Mouse (Mus musculus) myocyte (in vitro differentiated cells): ENCODE results near the gene Serpina3g. TPM values are rescaled to one million over a fixed set of nuclear protein-coding genes. Genes with fewer than 3 reads are reported as not detected.

ENCODE experiments used
- H3K27me3 ChIP-seq: one replicate; pipeline ENCODE4 v1.6.1; 2011; ENCODE audit not compliant: control insufficient read depth, insufficient read depth, insufficient read length
- H3K36me3 ChIP-seq: one replicate; pipeline ENCODE4 v1.6.1; 2011; ENCODE audit not compliant: control insufficient read depth, insufficient read depth
- H3K4me2 ChIP-seq: one replicate; pipeline ENCODE4 v1.6.1; 2011; ENCODE audit warnings: low read depth, control low read depth
- H3K4me3 ChIP-seq: one replicate; pipeline ENCODE4 v1.5.1; 2011; ENCODE audit warnings: mild to moderate bottlenecking, control low read depth, moderate library complexity
- H3K79me2 ChIP-seq: one replicate; pipeline ENCODE4 v1.6.1; 2011; ENCODE audit not compliant: control insufficient read depth, insufficient read depth
- H3ac ChIP-seq: one replicate; pipeline ENCODE4 v1.6.1; 2011; ENCODE audit not compliant: control insufficient read depth, insufficient read length
- CEBPB ChIP-seq: IDR thresholded peaks from 2 replicates; pipeline ENCODE4 v1.6.1; 2011; ENCODE audit warnings: mild to moderate bottlenecking, moderate library complexity; ENCODE audit not compliant: poor library complexity, insufficient read depth, severe bottlenecking
- E2F4 ChIP-seq: IDR thresholded peaks from one replicate; pipeline ENCODE4 v1.6.1; 2011; ENCODE audit warnings: mild to moderate bottlenecking, control low read depth, moderate library complexity; ENCODE audit not compliant: insufficient read depth
- MAX ChIP-seq: IDR thresholded peaks from one replicate; pipeline ENCODE4 v1.6.1; 2011; ENCODE audit warnings: low read depth, mild to moderate bottlenecking, control low read depth
- MYOD1 ChIP-seq, 3 experiments: IDR thresholded peaks; one replicate each; pipeline ENCODE4 v1.6.1; 2011; ENCODE audit warnings: control low read depth in 2 of 3, low read depth in 2 of 3, mild to moderate bottlenecking in 2 of 3, moderate library complexity in 1 of 3; ENCODE audit not compliant: insufficient read length in 2 of 3, control insufficient read depth in 1 of 3
- MYOG ChIP-seq, 3 experiments: IDR thresholded peaks; one replicate each; pipeline ENCODE4 v1.6.1; 2011; ENCODE audit warnings: control low read depth in 2 of 3, low read depth in 2 of 3, mild to moderate bottlenecking in 2 of 3; ENCODE audit not compliant: insufficient read length in 2 of 3, control insufficient read depth in 1 of 3, insufficient read depth in 1 of 3
- POLR2A ChIP-seq: IDR thresholded peaks from one replicate; pipeline ENCODE4 v1.6.1; 2011; ENCODE audit warnings: low read depth, mild to moderate bottlenecking, control low read depth, moderate library complexity; ENCODE audit not compliant: insufficient read length
- POLR2AphosphoS2 ChIP-seq: IDR thresholded peaks from one replicate; pipeline ENCODE4 v1.6.1; 2011; ENCODE audit warnings: low read depth, control low read depth; ENCODE audit not compliant: insufficient read length
- REST ChIP-seq: IDR thresholded peaks from one replicate; pipeline ENCODE4 v1.6.1; 2011; ENCODE audit warnings: mild to moderate bottlenecking, control low read depth, moderate library complexity; ENCODE audit not compliant: insufficient read depth, insufficient read length
- SRF ChIP-seq: IDR thresholded peaks from one replicate; pipeline ENCODE4 v1.6.1; 2011; ENCODE audit warnings: low read depth; ENCODE audit not compliant: control insufficient read depth, insufficient read length
- TCF12 ChIP-seq: IDR thresholded peaks from one replicate; pipeline ENCODE4 v1.6.1; 2011; ENCODE audit warnings: mild to moderate bottlenecking, control low read depth; ENCODE audit not compliant: poor library complexity, insufficient read depth, severe bottlenecking
- TCF3 ChIP-seq: IDR thresholded peaks from one replicate; pipeline ENCODE4 v1.6.1; 2011; ENCODE audit warnings: low read depth, control low read depth; ENCODE audit not compliant: insufficient read length
- USF1 ChIP-seq: IDR thresholded peaks from one replicate; pipeline ENCODE4 v1.6.1; 2011; ENCODE audit warnings: low read depth, mild to moderate bottlenecking, control low read depth, moderate library complexity
- polyA plus RNA-seq: library from polyadenylated mRNA; unstranded; fragments of >200 nt; fragmentation: generic; extraction: Trizol; gene quantifications from one replicate; pipeline ENCODE4 v1.2.1, GENCODE M21; 2012; ENCODE audit warnings: missing spikeins

Gene Serpina3g
- polyA plus RNA-seq, 1 experiment = 0.05 TPM

- Histone ChIP-seq H3K79me2 (no peaks in the 10 kb centered on the region), H3K4me2 (no peak overlapping the region), H3K27me3 (no peaks in the 10 kb centered on the region), H3ac (no peak overlapping the region), H3K4me3 (no peak overlapping the region), H3K36me3 (no peaks in the 10 kb centered on the region)
- TF ChIP-seq MYOG (IDR thresholded peaks at IDR 0.05; ENCODE audit: control insufficient read depth in 1 of 3, insufficient read depth in 1 of 3, insufficient read length in 2 of 3, low read depth in 2 of 3) (no peak), POLR2AphosphoS2 (no peak), POLR2A (no peak), SRF (no peak), MYOD1 (IDR thresholded peaks at IDR 0.05; ENCODE audit: control insufficient read depth in 1 of 3, insufficient read length in 2 of 3, low read depth in 2 of 3) (no peak), MAX (no peak), USF1 (no peak), TCF12 (no peak), CEBPB (no peak), REST (no peak), TCF3 (no peak), E2F4 (no peak)
These were observed 22.2 kb upstream of the Serpina3g start for GRCm38 (mm10) chr12:104213689-104214444.

- no peak for TF ChIP-seq REST
- Histone ChIP-seq H3ac (no peak within 1 kb of the TSS), H3K27me3 (no peaks in the 10 kb centered on the region), H3K36me3 (no peaks in the 10 kb centered on the region), H3K79me2 (no peaks in the 10 kb centered on the region), H3K4me3 (no peak within 1 kb of the TSS), H3K4me2 (no peak within 1 kb of the TSS)
These were observed 21.6 kb upstream of the Serpina3g start, which contains the start of gene Serpina3f for GRCm38 (mm10) chr12:104214445-104214753. Serpina3f (plus strand) TSS chr12:104214544.

GRCm38 (mm10) chr12:104215249-104215648, 20.8 kb upstream of the Serpina3g start:
- Histone ChIP-seq H3K36me3 (no peaks in the 10 kb centered on the region), H3K4me2 (no peak overlapping the region), H3ac (no peak overlapping the region), H3K4me3 (no peak overlapping the region), H3K27me3 (no peaks in the 10 kb centered on the region), H3K79me2 (no peaks in the 10 kb centered on the region)
- TF ChIP-seq REST (no peak), POLR2AphosphoS2 (no peak), POLR2A (no peak), SRF (no peak), CEBPB (no peak), TCF12 (no peak), MYOD1 (IDR thresholded peaks at IDR 0.05; ENCODE audit: control insufficient read depth in 1 of 3, insufficient read length in 2 of 3, low read depth in 2 of 3) (no peak), TCF3 (no peak), E2F4 (no peak), USF1 (no peak), MYOG (IDR thresholded peaks at IDR 0.05; ENCODE audit: control insufficient read depth in 1 of 3, insufficient read depth in 1 of 3, insufficient read length in 2 of 3, low read depth in 2 of 3) (no peak), MAX (no peak)

GRCm38 (mm10) chr12:104221616-104222015, 14.4 kb upstream of the Serpina3g start:
- H3K79me2 ChIP-seq = no peaks in the 10 kb centered on the region
- no peaks in the 10 kb centered on the region for H3K27me3 ChIP-seq
- no peaks in the 10 kb centered on the region for H3K36me3 ChIP-seq
- TF ChIP-seq E2F4 (no peak), TCF3 (no peak), POLR2AphosphoS2 (no peak), MYOG (IDR thresholded peaks at IDR 0.05; ENCODE audit: control insufficient read depth in 1 of 3, insufficient read depth in 1 of 3, insufficient read length in 2 of 3, low read depth in 2 of 3) (no peak), POLR2A (no peak), SRF (no peak), MYOD1 (IDR thresholded peaks at IDR 0.05; ENCODE audit: control insufficient read depth in 1 of 3, insufficient read length in 2 of 3, low read depth in 2 of 3) (no peak), MAX (no peak), REST (no peak), USF1 (no peak), CEBPB (no peak), TCF12 (no peak)
- H3K4me3 ChIP-seq = no peak overlapping the region
- H3K4me2 ChIP-seq = no peak overlapping the region
- no peak overlapping the region for H3ac ChIP-seq

GRCm38 (mm10) chr12:104223690-104224089, 12.4 kb upstream of the Serpina3g start:
- Histone ChIP-seq H3K79me2 (no peaks in the 10 kb centered on the region), H3K4me2 (no peak overlapping the region), H3K4me3 (no peak overlapping the region)

More at GRCm38 (mm10) chr12:104223690-104224089, 12.4 kb upstream of the Serpina3g start:
- no peak overlapping the region for H3ac ChIP-seq
- H3K27me3 ChIP-seq = no peaks in the 10 kb centered on the region
- no peaks in the 10 kb centered on the region for H3K36me3 ChIP-seq
- TF ChIP-seq REST (no peak), POLR2AphosphoS2 (no peak), TCF3 (no peak), MYOD1 (IDR thresholded peaks at IDR 0.05; ENCODE audit: control insufficient read depth in 1 of 3, insufficient read length in 2 of 3, low read depth in 2 of 3) (no peak), CEBPB (no peak), TCF12 (no peak)
